Mouse (Mus musculus) limb, embryonic 11.5 days (tissue): ENCODE data around the gene 4932414N04Rik. TPM values are rescaled to one million over a fixed set of nuclear protein-coding genes. Genes with fewer than 3 reads are reported as not detected.
"Not testable (repeated sequence)": the region's sequence is repeated elsewhere in the genome, so short reads cannot be mapped to it uniquely, and the experiment has no call there.

Experiments used
- ATAC-seq: fragments of 200-750 bp; cut with Nextera tagmentation; 2 replicates; pipeline ENCODE4 v1.8.0; 2017; ENCODE audit warnings: low read depth; ENCODE audit not compliant: insufficient number of reproducible peaks, low FRiP score, low TSS enrichment
- DNase-seq: peaks from one replicate; pipeline ENCODE4 v3.0.0-alpha.2; 2015; ENCODE audit warnings: low spot score
- H3K27ac ChIP-seq: fragments of 300-500 bp; sonication (generic); replicated peaks from 2 replicates; pipeline ENCODE4 v1.5.1; 2014; ENCODE audit warnings: low read depth, mild to moderate bottlenecking, low read length
- H3K27me3 ChIP-seq: fragments of 300-500 bp; sonication (generic); 2 replicates; pipeline ENCODE4 v1.6.1; 2014; ENCODE audit warnings: mild to moderate bottlenecking, low read length, mixed read lengths; ENCODE audit not compliant: control insufficient read depth, insufficient read depth
- H3K36me3 ChIP-seq: fragments of 300-500 bp; sonication (generic); 2 replicates; pipeline ENCODE4 v1.6.1; 2014; ENCODE audit warnings: mild to moderate bottlenecking, low read length, moderate library complexity, mixed read lengths; ENCODE audit not compliant: control insufficient read depth, insufficient read depth
- H3K4me1 ChIP-seq: fragments of 300-500 bp; sonication (generic); 2 replicates; pipeline ENCODE4 v1.6.1; 2014; ENCODE audit warnings: low read length, mixed read lengths; ENCODE audit not compliant: control insufficient read depth, insufficient read depth
- H3K4me2 ChIP-seq: fragments of 300-500 bp; sonication (generic); 2 replicates; pipeline ENCODE4 v1.6.1; 2014; ENCODE audit warnings: low read depth, mild to moderate bottlenecking, moderate library complexity; ENCODE audit not compliant: severe bottlenecking
- H3K4me3 ChIP-seq: fragments of 300-500 bp; sonication (generic); 2 replicates; pipeline ENCODE4 v1.5.1; 2014; ENCODE audit warnings: low read depth, low read length
- H3K9ac ChIP-seq: fragments of 300-500 bp; sonication (generic); 2 replicates; pipeline ENCODE4 v1.6.1; 2014; ENCODE audit warnings: mild to moderate bottlenecking, low read length
- H3K9me3 ChIP-seq: fragments of 300-500 bp; sonication (generic); 2 replicates; pipeline ENCODE4 v1.6.1; 2016; ENCODE audit warnings: low read length; ENCODE audit not compliant: control insufficient read depth
- WGBS: fragments of 180-500 bp; shearing (Covaris S2); extraction: QIAGEN DNeasy Blood & Tissue Kit; methylation state at CpG from one replicate; pipeline ENCODE4 v1.1.7; 2014; 5-methylcytosine and 5-hydroxymethylcytosine counted together
- polyA plus RNA-seq: library from polyadenylated mRNA; unstranded; fragments of >200 nt; fragmentation: Nextera tagmentation; extraction: Ambion mirVana; gene quantifications from 2 replicates; pipeline ENCODE4 v1.2.1, GENCODE M21; 2014

The 4932414N04Rik gene
- not detected in 2 replicates for polyA plus RNA-seq

DNA sequence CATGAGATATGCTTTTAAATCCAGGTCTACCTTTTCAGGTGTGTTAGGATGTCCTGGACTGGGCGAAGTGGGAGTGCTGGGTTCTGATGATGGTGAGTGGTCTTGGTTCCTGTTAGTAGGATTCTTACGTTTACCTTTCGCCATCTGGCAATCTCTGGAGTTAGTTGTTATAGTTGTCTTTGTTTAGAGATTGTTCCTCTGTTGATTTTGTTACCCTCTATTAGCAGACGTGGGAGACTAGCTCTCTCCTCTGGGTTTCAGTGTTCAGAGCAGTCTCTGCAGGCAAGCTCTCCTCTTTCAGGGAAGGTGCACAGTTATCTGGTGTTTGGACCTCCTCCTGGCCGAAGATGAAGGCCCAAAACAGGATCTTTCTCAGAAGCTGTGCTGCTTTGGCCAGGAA, at the start of gene 4932414N04Rik:
4932414N04Rik (plus strand) TSS at position 301 of the 400 bp plus-strand sequence.
- H3K27ac ChIP-seq, H3K4me1 ChIP-seq, H3K4me3 ChIP-seq, H3K9me3 ChIP-seq, H3K27me3 ChIP-seq, H3K4me2 ChIP-seq, DNase-seq, ATAC-seq, H3K9ac ChIP-seq, H3K36me3 ChIP-seq: not testable (repeated sequence)
- WGBS, result 67% methylated on average over 1 of the region's 5 CpGs

DNA sequence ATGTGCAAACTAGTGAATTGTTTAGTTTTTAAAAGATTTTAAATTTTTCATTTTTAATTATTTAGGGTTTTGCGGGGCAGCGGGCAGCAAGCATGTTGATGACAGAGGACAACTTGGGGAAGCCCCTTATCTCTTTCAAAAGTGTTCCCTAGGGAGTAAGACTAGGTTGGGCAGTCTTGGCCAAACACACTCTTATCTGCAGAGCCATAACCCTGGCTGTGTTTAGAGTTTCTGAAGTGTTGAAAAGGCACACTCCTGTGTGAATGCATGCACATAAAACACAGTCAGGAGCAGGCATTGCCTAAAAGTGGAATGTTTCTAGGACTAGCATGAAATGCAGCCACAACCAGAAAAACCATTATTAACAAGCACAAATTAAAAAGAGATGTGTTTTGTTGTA, 75.9 kb downstream of the 4932414N04Rik start:
- H3K4me2 ChIP-seq, result no peak overlapping the region
- no peak for DNase-seq
- H3K27me3 ChIP-seq, result no peaks in the 10 kb centered on the region
- H3K4me1 ChIP-seq, result no peaks in the 10 kb centered on the region
- ATAC-seq, result no peak
- H3K4me3 ChIP-seq, result no peak overlapping the region
- no peak overlapping the region for H3K9ac ChIP-seq
- no peaks in the 10 kb centered on the region for H3K36me3 ChIP-seq
- 95% methylated on average over 2 of the region's 2 CpGs for WGBS
- H3K27ac ChIP-seq, result no peak overlapping the region
- no peaks in the 10 kb centered on the region for H3K9me3 ChIP-seq

DNA sequence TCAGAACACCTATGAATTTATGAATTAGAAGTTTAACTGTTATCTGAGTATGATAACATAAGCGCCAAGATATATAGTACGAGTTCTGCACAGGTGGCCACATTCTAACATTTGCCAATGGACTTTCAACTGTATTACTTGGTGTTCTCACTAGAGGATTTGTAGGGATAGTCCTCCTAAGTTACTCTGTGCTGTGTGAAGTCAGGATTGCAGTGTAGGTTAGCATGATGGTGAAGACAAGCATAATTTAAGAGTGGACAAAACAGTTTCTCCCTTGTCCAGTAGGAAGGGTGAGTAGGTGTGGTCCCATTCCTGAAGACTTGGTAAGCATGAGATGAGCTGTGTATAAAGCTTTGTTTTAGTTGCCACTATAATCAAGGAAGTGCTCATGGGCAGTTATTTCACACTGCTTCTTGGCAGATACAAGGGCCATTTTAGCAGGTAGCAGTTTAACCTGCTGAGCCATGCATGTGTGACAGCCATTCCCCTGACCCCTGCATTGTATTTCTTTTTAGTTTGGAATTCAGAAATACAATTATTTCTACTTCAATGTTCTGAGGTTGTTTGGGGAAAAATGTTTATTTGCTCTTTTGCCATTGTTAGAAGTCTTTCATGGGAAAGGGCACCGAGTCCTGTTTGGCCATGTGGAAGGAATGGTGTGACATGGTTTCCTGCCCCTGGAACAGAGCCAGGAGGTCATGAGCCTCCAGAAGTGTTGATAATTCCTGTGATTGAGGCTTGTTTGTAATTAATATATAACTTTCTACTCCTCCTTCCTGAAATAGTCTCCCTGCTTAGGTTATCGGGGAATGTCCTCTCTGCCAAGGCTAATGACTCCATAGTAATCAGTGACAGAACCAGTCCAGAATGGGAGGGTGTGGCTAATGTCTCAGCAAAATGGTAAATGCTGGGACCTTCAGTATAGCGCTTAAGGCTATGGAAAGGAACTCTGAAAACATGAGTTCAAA, 83.8 kb downstream of the 4932414N04Rik start:
- DNase-seq, result no peak
- Histone ChIP-seq H3K4me2 (no peak overlapping the region), H3K9me3 (no peaks in the 10 kb centered on the region), H3K36me3 (no peaks in the 10 kb centered on the region), H3K4me1 (no peaks in the 10 kb centered on the region), H3K27ac (no peak overlapping the region), H3K4me3 (no peak overlapping the region), H3K27me3 (no peaks in the 10 kb centered on the region), H3K9ac (no peak overlapping the region)
- WGBS, result 91% methylated on average over 5 of the region's 5 CpGs
- no peak for ATAC-seq

DNA sequence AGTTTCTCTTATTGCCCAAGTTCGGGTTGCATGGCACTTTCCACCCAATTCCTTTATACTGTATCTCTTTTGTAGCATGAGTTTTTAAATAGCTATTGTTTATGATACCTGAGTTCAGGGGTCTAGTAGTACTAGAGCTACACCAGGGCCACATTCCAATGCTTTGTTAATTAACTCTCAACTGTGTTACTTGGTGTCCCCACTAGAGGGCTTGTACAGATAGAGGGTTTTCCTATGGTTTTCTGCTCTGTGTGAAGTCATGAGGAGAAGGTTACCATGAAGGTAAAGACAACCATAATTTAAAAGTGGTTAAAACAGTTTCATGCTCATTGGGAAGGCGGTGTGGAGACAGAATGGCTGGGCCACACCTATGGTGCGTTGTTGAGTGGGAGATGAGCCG, 88.3 kb downstream of the 4932414N04Rik start:
- Histone ChIP-seq H3K27ac (no peak overlapping the region), H3K4me3 (no peak overlapping the region), H3K27me3 (no peaks in the 10 kb centered on the region), H3K36me3 (no peaks in the 10 kb centered on the region), H3K4me2 (no peak overlapping the region), H3K4me1 (no peaks in the 10 kb centered on the region), H3K9ac (no peak overlapping the region), H3K9me3 (no peaks in the 10 kb centered on the region)
- DNase-seq (no peak), ATAC-seq (no peak)
- WGBS, result 91% methylated on average over 4 of the region's 4 CpGs

DNA sequence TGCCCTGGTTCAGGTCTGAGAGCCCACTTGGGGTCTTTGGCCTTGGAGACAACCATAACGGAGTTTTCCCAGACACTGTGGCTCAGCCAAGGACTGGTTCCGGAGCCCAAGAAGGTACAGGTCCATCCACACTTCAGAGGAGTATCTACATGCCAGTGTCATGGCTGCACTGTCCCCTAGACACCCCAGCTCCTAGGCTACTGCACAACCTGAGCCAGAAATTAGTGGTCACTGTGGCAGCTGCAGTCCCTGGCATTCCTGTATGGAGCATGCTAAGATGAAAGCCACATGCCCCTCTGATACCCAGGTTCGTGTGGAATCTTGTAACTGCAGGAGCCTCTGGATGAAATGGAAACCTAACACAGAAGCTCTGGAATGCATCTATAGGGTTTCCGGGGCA, 99.9 kb downstream of the 4932414N04Rik start:
- ATAC-seq (no peak), DNase-seq (no peak)
- Histone ChIP-seq H3K36me3 (no peaks in the 10 kb centered on the region), H3K9me3 (no peaks in the 10 kb centered on the region), H3K4me3 (no peak overlapping the region), H3K27me3 (no peaks in the 10 kb centered on the region), H3K4me2 (no peak overlapping the region), H3K9ac (no peak overlapping the region), H3K4me1 (no peaks in the 10 kb centered on the region), H3K27ac (no peak overlapping the region)
- WGBS, result 78% methylated on average over 4 of the region's 4 CpGs

DNA sequence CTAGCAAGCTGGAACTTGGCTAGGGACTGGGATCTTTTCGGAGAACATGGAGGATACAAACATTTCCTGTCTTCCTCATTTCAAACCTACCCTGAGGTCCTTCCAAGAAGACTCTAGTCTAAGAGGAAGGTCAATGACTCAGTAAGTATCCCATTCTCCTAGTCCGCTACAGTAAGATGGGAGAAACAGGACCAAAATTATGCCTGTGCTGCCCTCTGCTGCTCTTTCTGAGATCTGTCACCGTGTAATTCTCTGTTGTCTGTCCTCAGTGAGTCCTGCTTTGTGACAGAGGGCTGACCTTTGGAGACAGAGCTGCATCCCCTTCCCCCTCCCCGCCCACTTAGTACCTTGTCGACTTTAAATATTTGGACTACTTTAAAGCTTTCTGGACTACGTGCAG, 100.5 kb downstream of the 4932414N04Rik start:
- Histone ChIP-seq H3K4me1 (no peaks in the 10 kb centered on the region), H3K9ac (no peak overlapping the region), H3K9me3 (no peaks in the 10 kb centered on the region), H3K4me2 (no peak overlapping the region), H3K27me3 (no peaks in the 10 kb centered on the region), H3K36me3 (no peaks in the 10 kb centered on the region), H3K27ac (no peak overlapping the region), H3K4me3 (no peak overlapping the region)
- ATAC-seq (peak; percentile 77; the same call in 1 of the 2 replicates), DNase-seq (peak; percentile 55)
- 16% methylated on average over 6 of the region's 6 CpGs for WGBS

DNA sequence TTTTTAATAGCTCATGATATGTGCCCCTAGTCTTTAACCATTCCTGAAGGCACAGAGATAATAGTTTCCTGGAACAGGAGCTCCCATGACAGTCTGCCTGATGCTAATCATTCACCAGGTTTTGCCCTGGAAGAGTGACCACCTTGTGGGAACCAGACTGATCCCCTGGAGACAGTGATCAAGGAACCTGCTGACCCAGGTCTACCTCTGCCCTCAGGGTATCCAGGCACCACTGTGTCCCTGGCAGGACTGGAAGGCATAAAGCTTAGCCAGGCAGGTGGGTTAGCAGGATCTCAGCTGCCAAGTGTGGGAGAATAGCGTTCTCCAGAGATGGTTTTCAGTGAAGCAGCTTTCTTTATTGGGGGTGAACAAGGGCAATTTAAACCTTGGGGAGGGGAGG, 109.1 kb downstream of the 4932414N04Rik start:
- Histone ChIP-seq H3K4me1 (no peaks in the 10 kb centered on the region), H3K9ac (no peak overlapping the region), H3K36me3 (no peaks in the 10 kb centered on the region), H3K9me3 (no peaks in the 10 kb centered on the region), H3K27ac (no peak overlapping the region), H3K4me3 (no peak overlapping the region), H3K4me2 (no peak overlapping the region), H3K27me3 (no peaks in the 10 kb centered on the region)
- ATAC-seq, result no peak
- DNase-seq, result no peak
- WGBS, result 69% methylated on average over 1 of the region's 1 CpGs

DNA sequence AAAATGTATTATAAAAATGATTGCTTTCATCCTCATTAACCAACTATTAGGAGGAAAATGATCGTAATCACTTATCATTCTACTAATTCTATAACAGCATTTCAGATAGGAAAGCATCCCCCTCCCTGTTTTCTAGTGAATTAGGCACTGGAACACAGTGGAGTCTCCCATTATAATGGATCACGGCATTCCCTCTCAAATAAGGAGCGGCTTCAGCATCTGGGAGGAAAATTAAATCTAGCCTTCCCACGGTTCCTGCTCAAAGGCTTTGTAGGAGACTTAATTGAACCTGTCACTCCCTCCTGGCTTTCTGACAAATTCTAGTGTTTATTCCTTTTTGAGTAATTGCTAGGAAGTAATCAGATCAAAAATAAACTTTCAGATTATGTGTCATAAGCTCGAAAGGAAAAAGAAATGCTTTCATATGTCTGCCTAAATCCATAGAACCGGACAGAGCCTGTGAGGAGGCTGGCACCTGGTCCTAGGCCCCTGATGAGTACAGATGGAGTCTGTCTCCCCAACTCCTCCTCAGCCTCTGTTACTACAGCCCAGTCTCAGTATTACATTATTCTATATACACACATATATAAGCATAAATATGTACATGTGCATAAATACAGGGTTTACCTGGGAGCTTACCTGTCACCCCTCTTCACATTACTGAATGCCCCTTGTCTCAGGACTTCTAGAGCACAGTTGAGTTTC, 111.1 kb downstream of the 4932414N04Rik start:
- Histone ChIP-seq H3K4me1 (no peaks in the 10 kb centered on the region), H3K4me2 (no peak overlapping the region), H3K36me3 (no peaks in the 10 kb centered on the region), H3K4me3 (no peak overlapping the region), H3K9ac (no peak overlapping the region), H3K27me3 (no peaks in the 10 kb centered on the region), H3K9me3 (no peaks in the 10 kb centered on the region), H3K27ac (no peak overlapping the region)
- ATAC-seq, result no peak
- WGBS, result 77% methylated on average over 6 of the region's 6 CpGs
- DNase-seq, result no peak
